Mouse (Mus musculus): Measurements from ENCODE around the gene Cox6a1.
A peak's percentile ranks its signal among the peaks of the same experiment; 100 is the strongest.
"Not testable (repeated sequence)": the region's sequence is repeated elsewhere in the genome, so short reads cannot be mapped to it uniquely, and the experiment has no call there.

Gene Cox6a1

DNA sequence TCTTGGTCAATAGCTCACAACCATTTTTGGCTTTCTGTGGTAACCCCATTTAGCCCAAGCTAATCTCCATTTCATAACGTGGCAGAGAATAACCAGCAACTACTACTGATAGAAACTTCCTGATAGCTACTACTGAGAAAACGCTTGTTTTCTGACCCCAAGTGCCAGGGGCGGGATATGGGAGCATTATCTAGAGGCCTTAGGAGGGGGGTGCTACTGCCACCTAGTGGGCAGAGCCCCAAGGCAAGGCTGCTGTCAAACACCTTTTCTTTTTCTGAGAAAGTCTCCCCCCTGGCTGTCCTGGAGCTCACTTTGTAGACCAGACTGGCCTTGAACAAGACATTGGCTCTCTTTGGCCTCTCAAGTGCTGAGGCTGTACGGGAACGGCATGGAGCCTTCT, 1.2 kb downstream of the Cox6a1 start:
- peak; percentile 63 to 78 for DNase-seq (ENCODE audit: low spot score in 2 of 2)

DNA sequence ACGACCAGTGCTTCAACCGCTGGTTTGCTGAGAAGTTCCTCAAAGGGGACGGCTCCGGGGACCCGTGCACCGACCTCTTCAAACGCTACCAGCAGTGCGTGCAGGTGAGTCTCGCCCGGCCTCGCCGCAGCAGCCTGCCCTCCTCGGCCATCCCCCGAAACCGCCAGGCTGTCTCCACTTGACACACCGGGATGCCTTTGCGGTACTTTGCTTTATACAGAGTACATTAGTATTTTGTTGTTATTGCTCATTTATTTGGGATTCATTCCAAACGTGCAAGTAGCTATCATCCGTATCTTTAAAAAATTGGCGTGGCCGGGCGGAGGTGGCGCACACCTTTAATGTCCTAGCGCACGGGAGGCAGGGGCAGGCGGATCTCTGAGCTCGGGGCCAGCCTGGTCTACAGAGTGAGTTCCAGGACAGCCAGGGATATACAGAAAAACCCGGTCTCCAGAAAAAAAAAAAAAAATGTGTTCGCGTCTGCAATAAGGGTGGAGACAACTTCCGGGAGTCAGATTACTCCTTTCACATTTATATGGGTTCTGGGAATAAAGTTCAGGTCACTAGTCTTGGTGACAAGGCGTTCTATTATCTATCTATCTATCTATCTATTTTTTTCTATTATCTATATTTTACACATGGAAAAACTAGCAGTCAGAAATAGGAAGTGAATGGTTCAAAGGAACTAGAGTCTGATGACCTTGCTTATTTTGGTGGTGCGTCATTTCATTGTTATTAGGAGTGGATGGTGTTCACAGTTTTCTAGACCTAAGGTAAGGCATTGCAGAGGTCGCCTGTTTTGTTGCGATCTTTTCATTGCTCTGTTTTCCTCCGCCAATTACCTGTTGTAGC, 7.2 kb downstream of the Cox6a1 start:
- no peak for DNase-seq (ENCODE audit: low spot score in 2 of 2)

DNA sequence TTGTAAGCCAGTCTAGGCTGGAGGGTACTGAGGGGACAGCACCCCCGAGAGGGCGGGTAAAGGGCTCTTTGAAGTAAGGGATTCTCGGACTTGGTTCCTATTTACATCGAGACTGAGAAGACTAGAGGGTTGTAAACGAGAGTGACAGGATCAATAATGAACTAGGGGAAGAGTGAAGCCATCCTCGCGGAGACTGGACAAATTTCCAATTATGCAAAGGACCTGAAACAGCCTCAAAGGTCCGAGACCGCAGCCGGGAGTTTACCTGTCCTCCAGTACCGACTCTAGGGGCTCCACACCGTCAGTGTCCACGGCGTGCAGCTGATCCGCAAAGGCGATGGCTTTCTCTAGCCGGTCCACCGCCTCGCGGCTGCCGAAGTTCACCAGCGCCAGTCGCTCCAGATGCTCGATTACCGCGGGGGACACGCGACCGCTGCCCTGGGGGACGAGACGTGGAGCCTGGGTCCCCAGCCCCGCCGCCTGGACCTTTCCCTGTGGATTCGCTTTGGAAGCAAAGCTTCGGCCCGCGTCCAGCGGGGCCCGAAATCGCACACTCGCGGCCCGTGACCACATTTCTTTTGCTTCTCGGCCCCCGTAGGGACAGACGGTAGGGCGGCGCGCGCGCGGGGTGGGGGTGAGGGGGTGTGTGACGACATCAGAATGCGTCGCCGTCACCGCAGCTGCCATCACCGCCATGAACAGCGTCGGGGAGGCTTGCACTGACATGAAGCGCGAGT, 8.0 kb downstream of the Cox6a1 start, which contains the start of the genes Gatc and Triap1:
Gene Gatc (minus strand): TSS at position 602 of the 737 bp plus-strand sequence.
Gene Triap1 (plus strand): TSS at position 649 of the 737 bp plus-strand sequence.
- peak; percentile 84 to 92 for DNase-seq (ENCODE audit: low spot score in 2 of 2)

DNA sequence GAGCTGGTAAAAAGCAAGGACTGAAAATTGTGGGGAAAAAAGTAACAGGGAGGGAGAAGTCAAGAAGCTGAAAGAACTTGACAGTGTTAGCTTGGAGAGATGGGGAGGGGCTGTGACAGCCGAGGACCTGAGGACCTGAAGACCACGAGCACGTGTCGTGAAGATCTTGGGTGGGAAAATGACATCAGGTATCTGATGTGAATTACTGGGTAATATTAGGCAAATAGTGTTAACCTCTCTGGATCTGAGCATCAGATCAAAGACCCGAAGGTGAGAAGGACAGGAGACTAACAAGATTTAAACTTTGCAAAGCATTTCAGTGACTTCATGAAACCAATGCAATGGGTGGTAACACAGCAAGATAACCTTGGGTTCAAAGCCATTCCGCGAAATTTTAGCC, 8.8 kb downstream of the Cox6a1 start:
- DNase-seq (ENCODE audit: low spot score in 2 of 2), result no peak

DNA sequence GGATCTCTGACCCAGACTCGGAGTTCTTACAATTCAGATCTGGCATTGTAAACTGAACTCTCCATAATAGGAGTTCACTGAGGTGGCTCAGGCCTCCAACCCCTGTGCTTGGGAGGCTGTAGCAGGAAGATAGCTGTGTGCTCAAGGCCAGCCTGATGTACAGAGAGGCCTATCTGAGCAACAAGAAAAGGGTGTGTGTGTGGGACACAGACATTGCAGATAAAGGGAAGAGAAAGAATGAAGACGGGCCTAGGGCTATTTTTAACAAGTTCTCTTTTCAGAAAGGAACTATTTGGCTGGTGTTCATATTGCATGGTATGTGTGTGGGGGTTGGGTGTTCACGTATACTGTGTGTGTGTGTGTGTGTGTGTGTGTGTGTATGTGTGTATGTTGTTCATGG, 15.2 kb downstream of the Cox6a1 start:
- DNase-seq (ENCODE audit: low spot score in 2 of 2), result no peak

GRCm38 (mm10) chr5:115330955-115331354, 17.8 kb downstream of the Cox6a1 start:
- no peak for DNase-seq (ENCODE audit: low spot score in 2 of 2)

DNA sequence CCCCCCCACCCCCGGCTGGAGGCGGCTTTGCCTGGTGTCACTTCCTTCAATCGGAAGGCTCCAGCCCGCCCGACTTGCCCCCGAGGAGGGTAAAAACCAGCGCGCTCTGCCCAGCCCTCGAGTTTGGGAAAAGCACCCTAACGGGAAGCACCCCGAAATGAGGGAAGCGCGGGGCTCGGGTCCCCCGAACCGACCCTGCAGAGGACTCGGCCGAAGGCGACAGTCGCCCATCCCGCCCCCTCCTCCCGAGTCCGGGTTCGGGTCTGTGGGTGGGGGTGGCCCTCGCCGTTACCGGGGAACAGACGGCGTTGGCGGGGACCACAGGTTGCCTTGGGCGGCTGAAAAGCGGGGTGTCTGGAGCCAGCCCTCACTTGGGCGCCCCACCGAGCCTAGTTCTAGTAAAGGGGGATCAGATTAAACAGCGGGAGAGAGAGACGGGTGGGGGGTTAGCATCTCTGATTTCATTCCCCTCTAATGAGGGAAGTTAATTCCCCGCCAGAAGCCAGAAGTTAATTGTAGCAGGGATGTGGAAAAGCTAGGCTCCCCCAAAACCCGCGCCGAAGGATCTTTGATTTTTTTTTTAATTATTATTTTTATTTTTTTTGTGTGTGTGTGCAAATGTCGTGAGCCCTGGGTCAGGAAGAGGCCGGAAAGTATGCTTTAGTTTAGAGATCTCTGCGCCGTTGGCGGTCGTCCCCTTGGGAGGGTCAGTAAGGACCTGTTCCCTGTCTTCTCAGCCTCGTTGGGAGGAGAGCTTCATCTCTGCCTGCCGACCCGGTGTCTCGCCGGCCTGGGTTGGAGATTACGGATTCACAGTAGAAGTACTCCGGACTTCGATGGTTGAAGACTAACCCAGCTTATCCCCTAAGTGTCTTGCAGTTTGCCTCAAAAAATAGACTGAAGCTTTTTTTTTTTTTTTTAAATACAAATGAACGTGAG, 20.9 kb downstream of the Cox6a1 start:
- DNase-seq (ENCODE audit: low spot score in 2 of 2), result peak; percentile 43 to 62

DNA sequence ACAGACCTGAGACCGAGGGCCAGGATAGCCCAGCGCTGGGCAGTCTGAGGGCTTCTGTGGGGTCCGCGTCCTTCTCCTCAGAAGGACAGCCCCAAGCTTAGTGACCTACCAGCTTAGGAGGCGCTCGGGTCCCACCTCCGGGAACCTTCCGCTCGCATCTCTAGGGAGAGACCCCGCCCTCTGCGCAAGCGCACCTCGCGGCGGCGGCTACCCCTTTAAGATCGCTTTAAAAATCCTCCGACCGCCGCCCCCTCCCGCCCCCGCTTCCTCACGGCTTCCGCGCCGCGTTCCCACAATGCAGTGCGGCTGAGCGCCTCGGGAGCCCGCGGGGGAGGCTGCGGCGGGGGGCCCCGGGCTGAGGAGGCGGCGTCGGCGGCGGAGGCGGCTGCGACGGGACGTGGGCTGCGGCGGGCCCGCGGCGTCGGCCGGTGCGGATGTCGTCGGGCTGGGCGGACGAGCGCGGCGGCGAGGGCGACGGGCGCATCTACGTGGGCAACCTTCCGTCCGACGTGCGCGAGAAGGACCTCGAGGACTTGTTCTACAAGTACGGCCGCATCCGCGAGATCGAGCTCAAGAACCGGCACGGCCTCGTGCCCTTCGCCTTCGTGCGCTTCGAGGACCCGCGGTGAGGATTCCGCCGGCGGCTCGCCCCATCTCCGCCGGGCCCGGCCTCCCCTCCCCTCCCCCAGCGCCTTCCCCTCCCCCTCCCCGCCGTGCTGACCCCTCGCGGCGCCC, 21.7 kb downstream of the Cox6a1 start, which contains the start of gene Srsf9:
Gene Srsf9 (plus strand): TSS at position 303 of the 735 bp plus-strand sequence.
- DNase-seq (ENCODE audit: low spot score in 2 of 2), result peak; percentile 94 to 97

GRCm38 (mm10) chr5:115326256-115326831, 22.4 kb downstream of the Cox6a1 start:
- DNase-seq (ENCODE audit: low spot score in 2 of 2), result no peak

GRCm38 (mm10) chr5:115319004-115319940, 29.5 kb downstream of the Cox6a1 start:
- DNase-seq (ENCODE audit: low spot score in 2 of 2), result peak; percentile 76 to 79

- no peak for DNase-seq (ENCODE audit: low spot score in 2 of 2)
Observed at GRCm38 (mm10) chr5:115317645-115318328, 31.0 kb downstream of the Cox6a1 start.

GRCm38 (mm10) chr5:115316968-115317644, 31.7 kb downstream of the Cox6a1 start:
- no peak for DNase-seq (ENCODE audit: low spot score in 2 of 2)

DNA sequence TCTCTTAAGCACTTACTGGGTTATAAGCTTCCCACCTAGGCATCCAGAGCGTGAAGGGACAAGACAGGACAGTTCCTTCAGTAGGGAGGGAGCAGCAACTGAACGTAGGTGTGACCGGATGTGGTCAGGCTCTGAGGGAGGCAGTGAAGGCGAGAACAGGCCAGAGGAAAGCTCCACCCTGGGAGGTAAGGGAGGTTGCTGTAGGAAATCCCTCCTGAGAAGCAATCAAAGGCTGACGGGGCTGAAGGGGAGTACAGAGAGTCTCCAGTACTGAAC, 35.2 kb downstream of the Cox6a1 start:
- no peak for DNase-seq (ENCODE audit: low spot score in 2 of 2)

- no peak for DNase-seq (ENCODE audit: low spot score in 2 of 2)
Observed at GRCm38 (mm10) chr5:115312816-115313667, 35.7 kb downstream of the Cox6a1 start.

DNA sequence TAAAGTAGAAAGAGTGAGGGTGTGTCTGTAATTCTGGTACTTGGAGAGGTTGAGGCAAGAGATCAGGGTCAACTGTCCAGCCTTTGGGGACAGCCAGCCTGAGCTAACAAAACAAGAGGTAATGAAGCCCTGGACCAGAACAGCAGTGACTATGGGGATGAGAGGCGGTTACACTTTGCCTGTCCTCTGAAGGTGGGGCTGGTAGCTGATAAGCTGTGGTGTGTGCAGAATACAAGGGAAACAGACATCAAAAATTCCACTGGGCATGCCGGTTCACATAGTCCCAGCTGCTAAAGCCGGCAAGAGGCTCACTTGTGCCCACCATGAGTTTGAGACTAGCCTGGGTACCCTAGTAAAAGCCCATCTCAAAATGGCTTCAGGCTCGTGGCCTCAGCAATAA, 36.4 kb downstream of the Cox6a1 start:
- DNase-seq (ENCODE audit: low spot score in 2 of 2), result no peak

DNA sequence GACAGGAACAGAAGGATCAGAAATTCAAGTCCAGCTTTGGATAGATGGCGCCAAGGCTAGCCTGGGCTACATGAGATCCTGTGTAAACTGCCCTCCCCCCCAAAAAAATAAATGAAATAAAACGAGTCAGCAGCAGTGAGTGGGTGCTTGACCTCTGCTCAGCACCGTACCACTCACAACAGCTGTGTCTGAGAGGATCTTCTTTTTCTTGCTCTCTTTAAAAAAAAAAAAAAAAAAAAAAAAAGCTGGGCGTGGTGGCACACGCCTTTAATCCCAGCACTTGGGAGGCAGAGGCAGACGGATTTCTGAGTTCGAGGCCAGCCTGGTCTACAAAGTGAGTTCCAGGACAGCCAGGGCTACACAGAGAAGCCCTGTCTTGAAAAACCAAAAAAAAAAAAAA, 46.6 kb downstream of the Cox6a1 start:
- not testable (repeated sequence) for DNase-seq (ENCODE audit: low spot score in 2 of 2)

DNA sequence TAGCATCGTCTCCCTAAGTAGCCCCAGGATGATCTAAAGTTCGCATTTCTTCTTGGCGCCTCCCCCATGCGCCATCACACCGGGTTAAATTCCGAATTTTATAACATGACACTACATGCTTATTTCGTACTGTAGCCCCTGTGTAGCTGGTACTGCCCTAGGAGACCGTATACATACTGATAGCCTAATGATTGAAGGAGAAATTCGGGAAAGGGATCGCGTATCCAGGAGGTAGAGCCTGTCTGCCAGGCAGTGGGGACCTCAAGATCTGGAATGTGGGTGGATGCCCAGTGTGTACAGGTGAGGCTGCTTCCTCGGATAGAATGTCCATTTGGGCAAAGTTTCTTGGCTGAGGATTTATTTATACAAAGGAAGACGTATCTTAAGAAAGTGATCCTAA, 47.2 kb downstream of the Cox6a1 start:
- no peak for DNase-seq (ENCODE audit: low spot score in 2 of 2)

All from urinary bladder, postnatal 4 days (tissue).